Mouse (Mus musculus) left cerebral cortex, adult 9 months (tissue): ENCODE results near the gene Atg2b.

ENCODE experiments used
- DNase-seq, 2 experiments: peaks; one replicate each; pipeline ENCODE4 v3.0.0; 2022; ENCODE audit warnings: low spot score in 2 of 2

Gene Atg2b

GRCm38 (mm10) chr12:105597135-105597534 lies 87.9 kb downstream of the Atg2b start:
- no peak for DNase-seq

- no peak for DNase-seq
Measured at GRCm38 (mm10) chr12:105593471-105593870, 91.5 kb downstream of the Atg2b start.

- no peak for DNase-seq
Measured at GRCm38 (mm10) chr12:105592361-105592761, 92.7 kb downstream of the Atg2b start.

GRCm38 (mm10) chr12:105590786-105591185 lies 94.2 kb downstream of the Atg2b start:
- no peak for DNase-seq

- DNase-seq, result no peak
Measured at GRCm38 (mm10) chr12:105587526-105587925, 97.5 kb downstream of the Atg2b start.

- DNase-seq, result peak in 1 of 2 experiments; percentile 68
Measured at GRCm38 (mm10) chr12:105584851-105585250, 100.2 kb downstream of the Atg2b start.

- DNase-seq, result no peak
Measured at GRCm38 (mm10) chr12:105583484-105583883, 101.5 kb downstream of the Atg2b start.

- DNase-seq, result no peak
Measured at GRCm38 (mm10) chr12:105582486-105582885, 102.5 kb downstream of the Atg2b start.

- no peak for DNase-seq
Measured at GRCm38 (mm10) chr12:105580490-105580889, 104.5 kb downstream of the Atg2b start.

GRCm38 (mm10) chr12:105574356-105574755 lies 110.7 kb downstream of the Atg2b start:
- no peak for DNase-seq

- DNase-seq, result no peak
Measured at GRCm38 (mm10) chr12:105572622-105573021, 112.4 kb downstream of the Atg2b start.

GRCm38 (mm10) chr12:105571867-105572266 lies 113.1 kb downstream of the Atg2b start:
- DNase-seq, result no peak
